Mouse (Mus musculus): ENCODE results near the gene Diaph3.

The Diaph3 gene

GRCm38 (mm10) chr14:87079725-87080124 lies 61.3 kb downstream of the Diaph3 start:
- DNase-seq, result no peak

- DNase-seq, result no peak
Measured at GRCm38 (mm10) chr14:87075021-87075531, 66.0 kb downstream of the Diaph3 start.

DNA sequence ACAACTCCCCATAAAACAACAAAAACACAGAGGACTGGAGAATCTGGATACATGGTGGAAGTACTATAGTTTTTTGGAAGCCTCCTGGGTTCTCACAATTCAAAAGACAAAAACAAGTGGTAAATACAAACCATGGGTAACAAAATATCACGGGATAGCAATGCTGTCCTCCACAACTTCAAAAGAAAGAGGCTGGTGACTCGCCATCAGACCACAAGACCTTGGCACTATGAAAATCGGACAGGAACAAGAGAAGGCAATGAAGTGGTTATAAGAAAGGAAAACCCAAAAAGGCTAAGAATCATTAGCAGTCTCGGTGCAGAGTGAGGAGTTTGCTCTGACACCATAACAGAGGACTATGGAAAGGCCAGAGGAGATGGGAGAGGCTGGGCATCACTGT lies 76.8 kb downstream of the Diaph3 start:
- DNase-seq, result no peak

GRCm38 (mm10) chr14:87056169-87056568 lies 84.9 kb downstream of the Diaph3 start:
- DNase-seq, result no peak

GRCm38 (mm10) chr14:87051187-87051586 lies 89.8 kb downstream of the Diaph3 start:
- no peak for DNase-seq

DNA sequence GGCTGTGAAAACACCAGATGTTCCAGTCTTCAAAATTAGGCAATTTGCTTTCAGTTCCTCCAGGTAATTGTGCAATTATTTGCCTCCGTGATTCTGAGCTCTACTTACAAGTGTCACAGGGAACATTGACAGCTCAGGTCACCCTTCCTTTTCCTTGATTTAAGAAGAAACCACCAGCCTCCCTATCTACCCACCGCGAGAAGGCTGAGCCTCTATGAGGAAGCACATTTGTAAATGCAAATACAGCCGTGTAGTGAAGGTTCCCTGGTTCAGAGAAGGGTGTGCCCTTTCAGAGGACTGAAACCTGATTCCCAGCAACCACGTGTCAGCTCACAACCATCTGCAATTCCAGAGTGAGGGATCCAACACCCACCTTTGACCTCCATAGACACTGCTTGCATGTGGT lies 96.6 kb downstream of the Diaph3 start:
- no peak for DNase-seq

- DNase-seq, result no peak
Measured at GRCm38 (mm10) chr14:87020240-87020639, 120.8 kb downstream of the Diaph3 start.

DNA sequence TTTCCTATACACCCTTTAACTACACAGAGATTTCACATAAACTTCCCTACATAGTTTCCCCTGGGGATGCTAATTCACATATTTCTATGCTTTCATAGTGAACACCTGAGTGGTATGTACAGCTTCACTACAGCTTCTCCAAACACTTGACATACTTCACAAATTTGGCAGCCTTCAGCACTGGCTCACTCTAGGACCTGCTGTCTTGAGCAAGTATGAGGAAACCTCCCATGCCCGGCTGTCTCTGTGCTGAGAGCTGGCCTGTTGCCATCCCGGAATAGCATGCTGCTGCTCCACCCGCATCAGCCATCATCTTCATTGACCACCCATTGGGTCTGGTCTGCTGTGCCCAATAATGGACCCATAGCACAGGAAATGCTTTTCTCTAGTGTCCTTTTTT lies 121.3 kb downstream of the Diaph3 start:
- no peak for DNase-seq

DNA sequence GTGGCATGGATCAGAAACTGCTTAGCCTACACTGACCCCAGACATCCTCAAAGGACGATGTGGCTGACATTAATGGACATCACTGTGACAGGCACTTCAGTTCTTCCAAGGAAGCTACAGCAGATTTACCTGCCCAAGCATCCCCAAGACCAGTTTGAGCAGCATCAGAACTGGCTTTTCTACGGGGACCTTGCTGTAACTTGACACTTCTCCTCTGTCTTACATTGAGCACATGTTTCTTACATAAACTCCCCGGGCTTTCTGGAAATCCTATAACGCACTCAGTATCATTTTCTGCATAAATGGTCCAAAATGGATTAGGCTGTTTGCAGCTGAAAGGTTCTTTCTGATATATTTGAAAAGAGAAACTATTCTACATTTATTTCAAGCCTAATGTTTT lies 143.7 kb downstream of the Diaph3 start:
- no peak for DNase-seq

GRCm38 (mm10) chr14:86951169-86951568 lies 189.9 kb downstream of the Diaph3 start:
- no peak for DNase-seq

- DNase-seq, result no peak
Measured at GRCm38 (mm10) chr14:86937953-86938352, 203.1 kb downstream of the Diaph3 start.

GRCm38 (mm10) chr14:86936424-86936823 lies 204.6 kb downstream of the Diaph3 start:
- DNase-seq, result peak; percentile 13

DNA sequence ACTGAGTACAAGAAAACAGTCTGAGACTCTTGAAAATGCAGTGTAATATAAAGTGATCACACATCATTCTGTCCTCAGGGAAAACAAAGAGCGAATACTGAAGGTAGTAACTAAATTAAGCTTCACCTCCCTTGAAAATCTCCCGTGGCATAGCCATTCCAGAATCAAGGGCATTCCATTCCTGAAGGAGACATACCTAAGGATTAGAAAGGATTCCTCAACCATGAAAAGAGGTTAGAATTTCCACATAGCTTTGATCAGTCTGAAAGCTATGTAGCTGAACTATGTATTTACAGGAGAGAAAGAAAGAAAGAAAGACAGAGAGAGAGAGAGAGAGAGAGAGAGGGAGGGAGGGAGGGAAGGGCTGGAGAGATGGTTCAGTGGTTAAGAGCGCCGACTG lies 210.3 kb downstream of the Diaph3 start:
- DNase-seq, result no peak

GRCm38 (mm10) chr14:86926827-86927226 lies 214.2 kb downstream of the Diaph3 start:
- DNase-seq, result no peak

DNA sequence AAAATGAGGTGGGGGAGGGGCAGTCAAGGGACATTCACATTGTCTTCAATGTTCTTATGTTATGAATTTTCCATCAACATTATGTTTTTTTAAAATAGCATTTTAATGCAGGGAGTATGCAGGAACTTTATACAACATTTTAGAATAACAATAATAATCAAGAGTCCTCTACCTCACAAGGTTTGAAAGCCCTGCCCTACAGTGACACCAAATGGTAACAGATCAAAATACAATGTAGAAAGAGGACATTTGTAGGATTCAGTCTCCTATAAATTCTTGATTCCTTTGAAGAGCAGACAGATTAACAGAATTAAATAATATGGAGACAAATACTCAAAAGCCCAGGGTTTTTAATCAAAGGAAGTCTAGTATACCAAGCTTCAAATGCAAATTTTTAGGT lies 242.1 kb downstream of the Diaph3 start:
- no peak for DNase-seq

DNA sequence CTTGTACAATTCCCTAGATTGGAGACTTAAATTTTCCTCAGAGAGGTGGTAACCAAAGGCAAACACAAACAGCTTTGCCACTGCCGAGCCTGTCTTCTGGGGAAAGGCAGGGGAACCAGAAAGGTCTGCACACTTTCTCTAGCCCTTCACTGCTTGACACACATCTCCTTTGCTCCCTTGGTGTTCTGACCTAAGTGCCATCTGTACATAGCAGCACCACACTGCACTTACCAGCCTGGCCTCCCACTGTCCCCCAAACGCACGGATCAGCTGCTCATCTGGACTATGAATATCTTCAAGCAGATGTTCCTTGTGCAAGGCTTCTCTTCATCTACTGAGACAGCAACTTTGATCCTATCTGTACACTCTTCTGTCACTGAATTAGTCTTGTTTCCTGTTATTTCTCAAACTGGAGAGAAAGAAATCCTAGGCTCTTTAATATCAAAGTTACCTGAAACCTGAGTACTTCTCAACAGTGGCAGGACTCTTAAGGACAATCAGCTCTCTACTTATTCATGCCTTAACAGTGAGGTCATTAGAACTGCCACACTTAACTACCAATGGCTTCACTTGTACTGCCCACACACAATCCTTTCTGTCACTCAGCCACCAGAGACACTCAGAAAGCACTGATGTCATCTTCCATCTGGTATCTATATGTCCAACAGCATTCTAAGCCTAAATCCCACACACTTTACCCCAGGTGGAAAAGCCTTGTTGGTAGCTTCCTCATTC lies 251.8 kb downstream of the Diaph3 start:
- DNase-seq, result no peak

- DNase-seq, result no peak
Measured at GRCm38 (mm10) chr14:86885417-86886098, 255.5 kb downstream of the Diaph3 start.

- DNase-seq, result peak; percentile 61
Measured at GRCm38 (mm10) chr14:86869536-86869935, 271.5 kb downstream of the Diaph3 start.

GRCm38 (mm10) chr14:86867143-86867542 lies 273.9 kb downstream of the Diaph3 start:
- no peak for DNase-seq

GRCm38 (mm10) chr14:86864053-86864452 lies 277.0 kb downstream of the Diaph3 start:
- no peak for DNase-seq

GRCm38 (mm10) chr14:86861277-86861946 lies 279.6 kb downstream of the Diaph3 start:
- DNase-seq, result peak; percentile 21

DNA sequence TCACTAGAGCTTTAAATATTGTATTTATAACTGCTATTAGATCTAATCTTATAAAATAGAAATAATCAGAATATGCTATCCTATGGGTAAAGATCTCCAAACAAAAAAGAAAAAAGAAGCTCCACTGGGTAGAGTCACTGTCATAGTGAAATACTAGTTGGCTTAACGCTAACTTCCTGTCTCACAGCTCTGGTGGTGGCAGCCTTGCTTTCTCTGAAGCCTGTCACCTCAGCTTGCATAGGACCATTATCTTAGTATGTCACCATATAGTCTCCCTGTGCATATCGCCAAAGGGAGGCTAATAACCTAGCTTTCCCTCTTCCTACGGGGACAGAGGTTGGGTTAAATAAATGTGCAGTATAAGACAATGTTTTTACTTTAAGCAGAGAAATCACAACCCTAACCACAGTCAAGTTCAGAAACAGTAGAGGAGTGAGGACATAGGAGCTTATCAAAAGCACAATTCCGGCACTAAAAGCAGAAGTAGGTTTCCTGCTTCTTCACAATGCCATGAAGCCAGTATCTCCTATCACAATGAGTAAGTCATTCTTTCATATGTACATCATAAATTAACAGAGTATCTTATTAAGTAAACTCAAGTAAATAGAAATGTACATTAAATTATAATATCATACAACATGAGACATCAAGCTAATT lies 293.8 kb downstream of the Diaph3 start:
- no peak for DNase-seq

DNA sequence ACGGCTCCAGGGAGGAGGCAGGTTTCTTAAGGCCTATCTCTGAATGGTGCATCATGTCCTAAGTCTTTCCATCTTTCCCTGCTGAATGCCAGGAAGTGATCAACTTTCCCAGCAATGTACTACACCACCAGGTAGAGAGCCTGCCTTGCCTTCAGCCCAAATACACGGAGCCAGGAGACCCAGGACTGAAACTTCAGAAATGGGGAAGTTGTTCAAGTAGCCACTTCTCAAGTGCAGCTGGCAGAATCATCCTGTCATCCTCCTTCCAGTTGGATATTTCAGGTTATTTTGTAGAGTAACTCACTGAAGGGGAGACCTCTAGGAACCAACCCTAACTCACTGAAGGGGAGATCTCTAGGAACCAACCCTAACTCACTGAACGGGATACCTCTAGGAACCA lies 297.0 kb downstream of the Diaph3 start:
- DNase-seq, result no peak

Data from layer of hippocampus, adult 9-11 months (tissue).